Mouse (Mus musculus): ENCODE results near the gene Kctd3. TPM values are rescaled to one million over a fixed set of nuclear protein-coding genes. Genes with fewer than 3 reads are reported as not detected.

Gene Kctd3
- polyA plus RNA-seq, 2 experiments = 35.4 to 61.8 TPM

GRCm38 (mm10) chr1:188999981-189000380 lies 7.7 kb downstream of the Kctd3 start:
- WGBS = 92% methylated on average over 10 of the region's 10 CpGs
- no peak for TF ChIP-seq POLR2A (IDR thresholded peaks at IDR 0.05; ENCODE audit: borderline replicate concordance, extremely low read depth, insufficient read depth, insufficient read length)
- no peaks in the 10 kb centered on the region for H3K9me3 ChIP-seq (ENCODE audit: control insufficient read depth, low read length)
- DNase-seq (ENCODE audit: low spot score) (no peak), ATAC-seq (ENCODE audit: low FRiP score, low read depth) (no peak)
- no peaks in the 10 kb centered on the region for H3K4me1 ChIP-seq (ENCODE audit: control insufficient read depth, insufficient read depth, low read length)
- H3K9ac ChIP-seq (ENCODE audit: low read depth, low read length, severe bottlenecking) = no peak overlapping the region
- no peak overlapping the region for H3K27ac ChIP-seq (replicated peaks; ENCODE audit: low read depth, low read length)
- no peak overlapping the region for H3K4me2 ChIP-seq (replicated peaks; ENCODE audit: low read depth, low read length, severe bottlenecking)
- no peaks in the 10 kb centered on the region for H3K27me3 ChIP-seq (ENCODE audit: control insufficient read depth, insufficient read depth, low read length)
- H3K36me3 ChIP-seq (ENCODE audit: control insufficient read depth, insufficient read depth, low read length) = peaks cover 48% of the 10 kb centered on the region
- no peak overlapping the region for H3K4me3 ChIP-seq (replicated peaks; ENCODE audit: low read length)

GRCm38 (mm10) chr1:188997921-188998320 lies 9.7 kb downstream of the Kctd3 start:
- WGBS = 98% methylated on average over 3 of the region's 3 CpGs
- no peak for ATAC-seq (ENCODE audit: low FRiP score, low read depth)
- DNase-seq (ENCODE audit: low spot score) = no peak
- Histone ChIP-seq H3K4me2 (replicated peaks; ENCODE audit: low read depth, low read length, severe bottlenecking) (no peak overlapping the region), H3K9me3 (ENCODE audit: control insufficient read depth, low read length) (no peaks in the 10 kb centered on the region), H3K27me3 (ENCODE audit: control insufficient read depth, insufficient read depth, low read length) (no peaks in the 10 kb centered on the region), H3K4me3 (replicated peaks; ENCODE audit: low read length) (no peak overlapping the region), H3K27ac (replicated peaks; ENCODE audit: low read depth, low read length) (no peak overlapping the region), H3K36me3 (ENCODE audit: control insufficient read depth, insufficient read depth, low read length) (peaks cover 61% of the 10 kb centered on the region), H3K9ac (ENCODE audit: low read depth, low read length, severe bottlenecking) (no peak overlapping the region), H3K4me1 (ENCODE audit: control insufficient read depth, insufficient read depth, low read length) (no peaks in the 10 kb centered on the region)
- no peak for TF ChIP-seq POLR2A (IDR thresholded peaks at IDR 0.05; ENCODE audit: borderline replicate concordance, extremely low read depth, insufficient read depth, insufficient read length)

- Histone ChIP-seq H3K9me3 (ENCODE audit: control insufficient read depth, low read length) (no peaks in the 10 kb centered on the region), H3K4me2 (replicated peaks; ENCODE audit: low read depth, low read length, severe bottlenecking) (no peak overlapping the region), H3K36me3 (ENCODE audit: control insufficient read depth, insufficient read depth, low read length) (peaks cover 71% of the 10 kb centered on the region), H3K9ac (ENCODE audit: low read depth, low read length, severe bottlenecking) (no peak overlapping the region), H3K27ac (replicated peaks; ENCODE audit: low read depth, low read length) (no peak overlapping the region), H3K27me3 (ENCODE audit: control insufficient read depth, insufficient read depth, low read length) (no peaks in the 10 kb centered on the region), H3K4me1 (ENCODE audit: control insufficient read depth, insufficient read depth, low read length) (no peaks in the 10 kb centered on the region), H3K4me3 (replicated peaks; ENCODE audit: low read length) (no peak overlapping the region)
- TF ChIP-seq POLR2A (IDR thresholded peaks at IDR 0.05; ENCODE audit: borderline replicate concordance, extremely low read depth, insufficient read depth, insufficient read length) = no peak
- WGBS = 55% methylated on average over 4 of the region's 4 CpGs
- ATAC-seq (ENCODE audit: low FRiP score, low read depth) = no peak
- peak; percentile 40 for DNase-seq (ENCODE audit: low spot score)
Observed at GRCm38 (mm10) chr1:188993218-188993617, 14.4 kb downstream of the Kctd3 start.

- ATAC-seq (ENCODE audit: low FRiP score, low read depth) = no peak
- no peak overlapping the region for H3K27ac ChIP-seq (replicated peaks; ENCODE audit: low read depth, low read length)
Observed at GRCm38 (mm10) chr1:188980050-188980449, 27.6 kb downstream of the Kctd3 start.

GRCm38 (mm10) chr1:188973926-188974325 lies 33.7 kb downstream of the Kctd3 start:
- no peak overlapping the region for H3K27ac ChIP-seq (replicated peaks; ENCODE audit: low read depth, low read length)
- H3K4me3 ChIP-seq (replicated peaks; ENCODE audit: low read length) = no peak overlapping the region
- 93% methylated on average over 16 of the region's 16 CpGs for WGBS
- no peak overlapping the region for H3K9ac ChIP-seq (ENCODE audit: low read depth, low read length, severe bottlenecking)
- H3K4me1 ChIP-seq (ENCODE audit: control insufficient read depth, insufficient read depth, low read length) = no peaks in the 10 kb centered on the region
- ATAC-seq (ENCODE audit: low FRiP score, low read depth) = no peak
- no peak overlapping the region for H3K4me2 ChIP-seq (replicated peaks; ENCODE audit: low read depth, low read length, severe bottlenecking)
- no peaks in the 10 kb centered on the region for H3K9me3 ChIP-seq (ENCODE audit: control insufficient read depth, low read length)
- no peaks in the 10 kb centered on the region for H3K27me3 ChIP-seq (ENCODE audit: control insufficient read depth, insufficient read depth, low read length)
- no peak for DNase-seq (ENCODE audit: low spot score)
- no peak for TF ChIP-seq POLR2A (IDR thresholded peaks at IDR 0.05; ENCODE audit: borderline replicate concordance, extremely low read depth, insufficient read depth, insufficient read length)
- peaks cover 83% of the 10 kb centered on the region for H3K36me3 ChIP-seq (ENCODE audit: control insufficient read depth, insufficient read depth, low read length)

More at GRCm38 (mm10) chr1:188980050-188980449, 27.6 kb downstream of the Kctd3 start:
- Histone ChIP-seq H3K4me3 (replicated peaks; ENCODE audit: low read length) (no peak overlapping the region), H3K4me2 (replicated peaks; ENCODE audit: low read depth, low read length, severe bottlenecking) (no peak overlapping the region), H3K36me3 (ENCODE audit: control insufficient read depth, insufficient read depth, low read length) (peaks cover 83% of the 10 kb centered on the region), H3K9ac (ENCODE audit: low read depth, low read length, severe bottlenecking) (no peak overlapping the region), H3K9me3 (ENCODE audit: control insufficient read depth, low read length) (no peaks in the 10 kb centered on the region), H3K4me1 (ENCODE audit: control insufficient read depth, insufficient read depth, low read length) (no peaks in the 10 kb centered on the region), H3K27me3 (ENCODE audit: control insufficient read depth, insufficient read depth, low read length) (no peaks in the 10 kb centered on the region)
- DNase-seq (ENCODE audit: low spot score) = peak; percentile 59
- no peak for TF ChIP-seq POLR2A (IDR thresholded peaks at IDR 0.05; ENCODE audit: borderline replicate concordance, extremely low read depth, insufficient read depth, insufficient read length)
- 26% methylated on average over 3 of the region's 3 CpGs for WGBS

GRCm38 (mm10) chr1:188973078-188973477 lies 34.6 kb downstream of the Kctd3 start:
- H3K4me2 ChIP-seq (replicated peaks; ENCODE audit: low read depth, low read length, severe bottlenecking) = no peak overlapping the region
- H3K9me3 ChIP-seq (ENCODE audit: control insufficient read depth, low read length) = no peaks in the 10 kb centered on the region
- ATAC-seq (ENCODE audit: low FRiP score, low read depth) (no peak), DNase-seq (ENCODE audit: low spot score) (no peak)
- no peak for TF ChIP-seq POLR2A (IDR thresholded peaks at IDR 0.05; ENCODE audit: borderline replicate concordance, extremely low read depth, insufficient read depth, insufficient read length)
- WGBS = 93% methylated on average over 6 of the region's 6 CpGs
- no peak overlapping the region for H3K4me3 ChIP-seq (replicated peaks; ENCODE audit: low read length)
- H3K36me3 ChIP-seq (ENCODE audit: control insufficient read depth, insufficient read depth, low read length) = peaks cover 82% of the 10 kb centered on the region
- no peak overlapping the region for H3K27ac ChIP-seq (replicated peaks; ENCODE audit: low read depth, low read length)
- no peaks in the 10 kb centered on the region for H3K4me1 ChIP-seq (ENCODE audit: control insufficient read depth, insufficient read depth, low read length)
- H3K27me3 ChIP-seq (ENCODE audit: control insufficient read depth, insufficient read depth, low read length) = no peaks in the 10 kb centered on the region
- H3K9ac ChIP-seq (ENCODE audit: low read depth, low read length, severe bottlenecking) = no peak overlapping the region
